Comparison of ENCODE assay signal across 26 mouse cellular contexts in the genomic region with DNA sequence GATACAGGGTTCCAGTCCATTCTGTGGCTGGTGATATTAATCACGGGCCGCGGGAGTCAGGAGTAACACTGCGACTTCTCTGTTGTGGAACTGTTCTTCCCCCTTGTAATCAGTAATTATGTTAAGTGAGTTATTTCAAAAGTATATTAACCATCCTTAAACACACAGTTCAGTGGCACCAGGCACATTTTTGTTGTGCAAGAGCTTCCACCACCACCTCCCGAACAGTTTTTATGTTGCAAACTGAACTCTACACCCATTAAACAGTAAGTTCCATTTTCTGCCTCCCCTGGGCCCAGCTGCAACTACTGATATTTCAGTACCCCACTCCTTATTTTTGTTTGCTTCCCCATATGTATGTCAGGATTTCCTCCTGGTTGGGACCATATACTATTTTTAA. TPM values are rescaled to one million over a fixed set of nuclear protein-coding genes. Genes with fewer than 3 reads are reported as not detected.
DNase-seq lines count a peak whose midpoint lies in the region; ATAC-seq lines count a peak whose summit lies in the region.
"Had no signal": no experiment of that assay in that cellular context is flagged by ENCODE, and none has a peak within 500 bp of the region (broad histone marks: within the 10 kb centered on the region; RNA-seq: fewer than 3 reads in every experiment).

No protein-coding gene starts in this region.

- H3K4me3 ChIP-seq in liver, embryonic 16.5 days (ENCODE audit: low read depth, low read length) = no peak overlapping the region
- no peak overlapping the region for H3K4me3 ChIP-seq in liver, embryonic 12.5 days
- no peak overlapping the region for H3K4me3 ChIP-seq in forebrain, embryonic 12.5 days (replicated peaks)
- no peak overlapping the region for H3K4me3 ChIP-seq in forebrain, embryonic 13.5 days
- H3K4me3 ChIP-seq: embryonic facial prominence, embryonic 15.5 days; erythroblast, embryonic 14.5 days; forebrain, embryonic 10.5 days; heart, adult 2 months; heart, embryonic 15.5 days; hindbrain, embryonic 13.5 days had no signal

- H3K4me2 ChIP-seq in liver, embryonic 16.5 days (ENCODE audit: low read depth, low read length) = no peak overlapping the region
- no peak overlapping the region for H3K4me2 ChIP-seq in liver, embryonic 12.5 days
- no peak overlapping the region for H3K4me2 ChIP-seq in forebrain, embryonic 12.5 days
- no peak overlapping the region for H3K4me2 ChIP-seq in forebrain, embryonic 13.5 days
- H3K4me2 ChIP-seq: embryonic facial prominence, embryonic 15.5 days; heart, embryonic 11.5 days; heart, embryonic 15.5 days; hindbrain, embryonic 13.5 days had no signal

- H3K27me3 ChIP-seq in liver, embryonic 16.5 days (ENCODE audit: control insufficient read depth, insufficient read depth, low read depth, low read length) = no peaks in the 10 kb centered on the region
- no peaks in the 10 kb centered on the region for H3K27me3 ChIP-seq in liver, embryonic 12.5 days (replicated peaks)
- no peaks in the 10 kb centered on the region for H3K27me3 ChIP-seq in forebrain, embryonic 12.5 days
- H3K27me3 ChIP-seq in forebrain, embryonic 13.5 days = no peaks in the 10 kb centered on the region
- H3K27me3 ChIP-seq: embryonic facial prominence, embryonic 15.5 days; heart, embryonic 15.5 days; hindbrain, embryonic 13.5 days had no signal

- peak; percentile 78 for DNase-seq in kidney, adult 9 months
- DNase-seq in kidney, postnatal 10 days = no peak
- DNase-seq: adrenal gland, postnatal 10 days; B cell, adult 2 months; cerebellum, adult 11 months; cerebellum, adult 8-10 months; cerebellum, postnatal 14 days; embryo, embryonic 11 days; gastrocnemius, postnatal 10 days; heart, adult 2 months; heart, postnatal 14 days had no signal

- peak; percentile 45; the same call in 1 of the 2 replicates for ATAC-seq in liver, embryonic 16.5 days (ENCODE audit: low read depth)
- ATAC-seq in liver, embryonic 12.5 days = no peak
- peak; percentile 59 for ATAC-seq in granulocyte monocyte progenitor cell, adult 5-6 weeks (replicated peaks; ENCODE audit: poor library complexity, severe bottlenecking)
- no peak for ATAC-seq in forebrain, embryonic 12.5 days (ENCODE audit: low FRiP score)
- no peak for ATAC-seq in forebrain, embryonic 13.5 days
- ATAC-seq: CD4-positive, CD25-positive, alpha-beta regulatory T cell, adult 4 months; forebrain, embryonic 16.5 days had no signal

- H3K36me3 ChIP-seq in liver, embryonic 16.5 days (ENCODE audit: control insufficient read depth, insufficient read depth) = no peaks in the 10 kb centered on the region
- no peaks in the 10 kb centered on the region for H3K36me3 ChIP-seq in liver, embryonic 12.5 days
- no peaks in the 10 kb centered on the region for H3K36me3 ChIP-seq in forebrain, embryonic 12.5 days (replicated peaks)
- no peaks in the 10 kb centered on the region for H3K36me3 ChIP-seq in forebrain, embryonic 13.5 days (ENCODE audit: poor library complexity, severe bottlenecking)
- H3K36me3 ChIP-seq: embryonic facial prominence, embryonic 15.5 days; forebrain, embryonic 10.5 days; G1E; heart, embryonic 15.5 days; hindbrain, embryonic 13.5 days had no signal

- H3K27ac ChIP-seq in liver, embryonic 16.5 days (ENCODE audit: low read length) = no peak overlapping the region
- no peak overlapping the region for H3K27ac ChIP-seq in liver, embryonic 12.5 days
- H3K27ac ChIP-seq in forebrain, embryonic 12.5 days = no peak overlapping the region
- H3K27ac ChIP-seq in forebrain, embryonic 13.5 days = no peak overlapping the region
- H3K27ac ChIP-seq: embryonic facial prominence, embryonic 15.5 days; forebrain, embryonic 10.5 days; heart, adult 2 months; heart, embryonic 15.5 days; hindbrain, embryonic 13.5 days had no signal

- H3K4me1 ChIP-seq in liver, embryonic 16.5 days (ENCODE audit: control insufficient read depth, low read depth, low read length) = no peaks in the 10 kb centered on the region; the same call in 1 of the 2 replicates
- no peaks in the 10 kb centered on the region; the same call in 1 of the 2 replicates for H3K4me1 ChIP-seq in liver, embryonic 12.5 days
- peaks cover 4% of the 10 kb centered on the region; the same call in 1 of the 2 replicates for H3K4me1 ChIP-seq in forebrain, embryonic 12.5 days
- H3K4me1 ChIP-seq in forebrain, embryonic 13.5 days = peaks cover 7% of the 10 kb centered on the region
- H3K4me1 ChIP-seq: heart, embryonic 15.5 days; hindbrain, embryonic 13.5 days had no signal

- 67% methylated on average over 5 of the region's 5 CpGs for WGBS in liver, embryonic 16.5 days (ENCODE audit: insufficient replicate concordance)
- 83% methylated on average over 5 of the region's 5 CpGs for WGBS in liver, embryonic 12.5 days (ENCODE audit: insufficient replicate concordance)
- 94% methylated on average over 5 of the region's 5 CpGs for WGBS in forebrain, embryonic 12.5 days
- 91% methylated on average over 5 of the region's 5 CpGs for WGBS in forebrain, embryonic 13.5 days

- no peak overlapping the region for H3K9ac ChIP-seq in liver, embryonic 16.5 days (ENCODE audit: low read depth, low read length)
- no peak overlapping the region for H3K9ac ChIP-seq in liver, embryonic 12.5 days
- no peak overlapping the region for H3K9ac ChIP-seq in forebrain, embryonic 12.5 days
- H3K9ac ChIP-seq in forebrain, embryonic 13.5 days = no peak overlapping the region
- H3K9ac ChIP-seq: embryonic facial prominence, embryonic 15.5 days; heart, embryonic 15.5 days; hindbrain, embryonic 13.5 days had no signal

- H3K9me3 ChIP-seq in liver, embryonic 16.5 days (replicated peaks; ENCODE audit: control insufficient read depth, low read length) = no peaks in the 10 kb centered on the region
- H3K9me3 ChIP-seq in liver, embryonic 12.5 days (replicated peaks) = no peaks in the 10 kb centered on the region
- H3K9me3 ChIP-seq in forebrain, embryonic 12.5 days = no peaks in the 10 kb centered on the region
- H3K9me3 ChIP-seq in forebrain, embryonic 13.5 days (replicated peaks) = no peaks in the 10 kb centered on the region
- H3K9me3 ChIP-seq: embryonic facial prominence, embryonic 15.5 days; forebrain, embryonic 10.5 days; G1E; heart, embryonic 15.5 days; hindbrain, embryonic 13.5 days had no signal

RNA-seq across cellular contexts. Expression of gene Lamb3, which starts 22.1 kb away (rescaled TPM):
- polyA plus RNA-seq in liver, embryonic 16.5 days (2015; fragmentation: Nextera tagmentation; extraction: Ambion mirVana) = 0.41 and 1.2 TPM in 2 replicates
- 0.04 and 0.25 TPM in 2 replicates for polyA plus RNA-seq in liver, embryonic 12.5 days (2016; fragmentation: Nextera tagmentation; extraction: Ambion mirVana)
- 6.7 and 8.8 TPM in 2 replicates for total RNA-seq in granulocyte monocyte progenitor cell, adult 5-6 weeks (2014; fragmentation: Nextera tagmentation)
- total RNA-seq in granulocyte monocyte progenitor cell, adult 5-6 weeks (2017) = 2.9 and 3.2 TPM in 2 replicates
- polyA plus RNA-seq in forebrain, embryonic 12.5 days (2016; fragmentation: Nextera tagmentation; extraction: Ambion mirVana) = 0.31 and 0.77 TPM in 2 replicates
- 0.32 and 0.55 TPM in 2 replicates for polyA plus RNA-seq in forebrain, embryonic 13.5 days (2015; fragmentation: Nextera tagmentation; extraction: Ambion mirVana)
- polyA plus RNA-seq: erythroblast, embryonic 14.5 days had no signal

RNA-seq across cellular contexts. Expression of gene Traf3ip3, which starts 28.1 kb away (rescaled TPM):
- polyA plus RNA-seq in liver, embryonic 16.5 days (2015; fragmentation: Nextera tagmentation; extraction: Ambion mirVana) = 8.3 and 9.4 TPM in 2 replicates
- 7.0 and 8.6 TPM in 2 replicates for polyA plus RNA-seq in liver, embryonic 12.5 days (2016; fragmentation: Nextera tagmentation; extraction: Ambion mirVana)
- total RNA-seq in granulocyte monocyte progenitor cell, adult 5-6 weeks (2014; fragmentation: Nextera tagmentation) = 77.4 and 94.9 TPM in 2 replicates
- 61.3 and 96.4 TPM in 2 replicates for total RNA-seq in granulocyte monocyte progenitor cell, adult 5-6 weeks (2017)
- 0.31 and 1.0 TPM in 2 replicates for polyA plus RNA-seq in forebrain, embryonic 12.5 days (2016; fragmentation: Nextera tagmentation; extraction: Ambion mirVana)
- 0.58 and 1.0 TPM in 2 replicates for polyA plus RNA-seq in forebrain, embryonic 13.5 days (2015; fragmentation: Nextera tagmentation; extraction: Ambion mirVana)
- polyA plus RNA-seq: erythroblast, embryonic 14.5 days had no signal

RNA-seq across cellular contexts. Expression of gene Hsd11b1, which starts 34.3 kb away (rescaled TPM):
- polyA plus RNA-seq in liver, embryonic 16.5 days (2015; fragmentation: Nextera tagmentation; extraction: Ambion mirVana) = 26.5 and 40.3 TPM in 2 replicates
- polyA plus RNA-seq in liver, embryonic 12.5 days (2016; fragmentation: Nextera tagmentation; extraction: Ambion mirVana) = 0.89 and 1.2 TPM in 2 replicates
- 19.3 and 43.7 TPM in 2 replicates for total RNA-seq in granulocyte monocyte progenitor cell, adult 5-6 weeks (2014; fragmentation: Nextera tagmentation)
- total RNA-seq in granulocyte monocyte progenitor cell, adult 5-6 weeks (2017) = 27.4 and 31.4 TPM in 2 replicates
- not detected in 2 replicates for polyA plus RNA-seq in forebrain, embryonic 12.5 days (2016; fragmentation: Nextera tagmentation; extraction: Ambion mirVana)
- 0.17 TPM in 1 of 2 replicates, not detected in the other for polyA plus RNA-seq in forebrain, embryonic 13.5 days (2015; fragmentation: Nextera tagmentation; extraction: Ambion mirVana)
- polyA plus RNA-seq: embryonic facial prominence, embryonic 11.5 days; erythroblast, embryonic 14.5 days; G1E; hindbrain, embryonic 13.5 days had no signal

RNA-seq across cellular contexts. Expression of gene G0s2, which starts 43.4 kb away (rescaled TPM):
- 179 and 180 TPM in 2 replicates for polyA plus RNA-seq in liver, embryonic 16.5 days (2015; fragmentation: Nextera tagmentation; extraction: Ambion mirVana)
- 23.8 and 27.0 TPM in 2 replicates for polyA plus RNA-seq in liver, embryonic 12.5 days (2016; fragmentation: Nextera tagmentation; extraction: Ambion mirVana)
- 1.8 and 2.3 TPM in 2 replicates for total RNA-seq in granulocyte monocyte progenitor cell, adult 5-6 weeks (2014; fragmentation: Nextera tagmentation)
- 7.5 and 20.4 TPM in 2 replicates for total RNA-seq in granulocyte monocyte progenitor cell, adult 5-6 weeks (2017)
- 6.3 and 6.9 TPM in 2 replicates for polyA plus RNA-seq in forebrain, embryonic 12.5 days (2016; fragmentation: Nextera tagmentation; extraction: Ambion mirVana)
- 4.4 and 6.1 TPM in 2 replicates for polyA plus RNA-seq in forebrain, embryonic 13.5 days (2015; fragmentation: Nextera tagmentation; extraction: Ambion mirVana)
- total RNA-seq: G1E had no signal
- polyA plus RNA-seq: G1E had no signal

Comparison
In these comparisons a context has a peak if more than half of its experiments do, and no peak if none do; other contexts are left out.
1. ATAC-seq: peak in liver, embryonic 16.5 days (single experiment) and granulocyte monocyte progenitor cell, adult 5-6 weeks (single experiment); none in liver, embryonic 12.5 days (single experiment), forebrain, embryonic 12.5 days (single experiment) and forebrain, embryonic 13.5 days (single experiment).
2. RNA of gene Hsd11b1, which starts 34.3 kb away (polyA plus RNA-seq): 26.5 to 40.3 TPM in liver, embryonic 16.5 days; 0.89 to 1.2 TPM in liver, embryonic 12.5 days, 0.17 TPM in forebrain, embryonic 13.5 days and not detected in forebrain, embryonic 12.5 days; every median in the first group is over 10 times any median in the second.